Comparison of ENCODE assay signal across 33 mouse cellular contexts in genomic region chr7:82346706-82347105, GRCm38 (mm10). TPM values are rescaled to one million over a fixed set of nuclear protein-coding genes. Genes with fewer than 3 reads are reported as not detected.
"Had no signal": no experiment of that assay in that cellular context is flagged by ENCODE, and none has a peak within 500 bp of the region (broad histone marks: within the 10 kb centered on the region; RNA-seq: fewer than 3 reads in every experiment).

No protein-coding gene starts in this region.

- H3K27ac ChIP-seq: limb, embryonic 10.5 days; limb, embryonic 12.5 days; limb, embryonic 13.5 days; limb, embryonic 15.5 days; liver, embryonic 12.5 days; liver, embryonic 13.5 days; liver, embryonic 14.5 days; liver, embryonic 15.5 days; lung, embryonic 15.5 days; macrophage; midbrain, embryonic 10.5 days; midbrain, embryonic 12.5 days; midbrain, embryonic 13.5 days; midbrain, embryonic 15.5 days had no signal

- H3K4me2 ChIP-seq: limb, embryonic 12.5 days; limb, embryonic 13.5 days; limb, embryonic 15.5 days; liver, embryonic 11.5 days; liver, embryonic 12.5 days; liver, embryonic 13.5 days; liver, embryonic 15.5 days; lung, embryonic 14.5 days; lung, embryonic 15.5 days; midbrain, embryonic 11.5 days; midbrain, embryonic 12.5 days; midbrain, embryonic 13.5 days; midbrain, embryonic 15.5 days had no signal

- H3K4me3 ChIP-seq: limb, embryonic 10.5 days; limb, embryonic 12.5 days; limb, embryonic 13.5 days; limb, embryonic 15.5 days; liver, embryonic 12.5 days; liver, embryonic 13.5 days; liver, embryonic 15.5 days; lung, embryonic 15.5 days; megakaryocyte, embryonic 14.5 days; midbrain, embryonic 10.5 days; midbrain, embryonic 12.5 days; midbrain, embryonic 13.5 days; midbrain, embryonic 15.5 days; myocyte had no signal

- H3K36me3 ChIP-seq: limb, embryonic 10.5 days; limb, embryonic 12.5 days; limb, embryonic 13.5 days; limb, embryonic 15.5 days; liver, embryonic 12.5 days; liver, embryonic 13.5 days; liver, embryonic 15.5 days; lung, embryonic 15.5 days; midbrain, embryonic 10.5 days; midbrain, embryonic 12.5 days; midbrain, embryonic 13.5 days; midbrain, embryonic 15.5 days had no signal

- DNase-seq: left cerebral cortex, postnatal 4 days; liver; liver, embryonic 13.5 days; liver, postnatal 0 days; lung, adult 18-20 months; lung, adult 2 months; lung, embryonic 14.5 days; lung, postnatal 10 days; lung, postnatal 14 days; lung, postnatal 36 days; lung, postnatal 4 days; midbrain, embryonic 14.5 days had no signal

- H3K4me1 ChIP-seq: liver, embryonic 12.5 days; liver, embryonic 13.5 days; liver, embryonic 15.5 days; lung, embryonic 15.5 days; megakaryocyte, embryonic 14.5 days; midbrain, embryonic 10.5 days; midbrain, embryonic 12.5 days; midbrain, embryonic 13.5 days; midbrain, embryonic 15.5 days had no signal

- H3K27me3 ChIP-seq: limb, embryonic 12.5 days; limb, embryonic 13.5 days; limb, embryonic 15.5 days; liver, embryonic 12.5 days; liver, embryonic 13.5 days; liver, embryonic 15.5 days; lung, embryonic 15.5 days; megakaryocyte, embryonic 14.5 days; midbrain, embryonic 13.5 days; midbrain, embryonic 15.5 days had no signal

- H3K9ac ChIP-seq: limb, embryonic 12.5 days; limb, embryonic 13.5 days; limb, embryonic 15.5 days; liver, embryonic 12.5 days; liver, embryonic 13.5 days; liver, embryonic 14.5 days; liver, embryonic 15.5 days; liver, postnatal 0 days; lung, embryonic 14.5 days; lung, embryonic 15.5 days; midbrain, embryonic 12.5 days; midbrain, embryonic 13.5 days; midbrain, embryonic 15.5 days had no signal

- H3K9me3 ChIP-seq: limb, embryonic 10.5 days; limb, embryonic 12.5 days; limb, embryonic 13.5 days; limb, embryonic 15.5 days; liver, embryonic 12.5 days; liver, embryonic 13.5 days; liver, embryonic 15.5 days; lung, embryonic 15.5 days; megakaryocyte, embryonic 14.5 days; midbrain, embryonic 10.5 days; midbrain, embryonic 12.5 days; midbrain, embryonic 13.5 days; midbrain, embryonic 15.5 days had no signal

- ATAC-seq: liver, embryonic 12.5 days; liver, postnatal 0 days; lung, postnatal 0 days; midbrain, embryonic 13.5 days; midbrain, embryonic 15.5 days; midbrain, embryonic 16.5 days had no signal

RNA-seq across cellular contexts. Expression of gene Adamtsl3, which starts 11.2 kb away (rescaled TPM):
- total RNA-seq: megakaryocyte-erythroid progenitor cell, adult 5-6 weeks; monocyte, adult 5-6 weeks had no signal
- polyA plus RNA-seq: macrophage; midbrain, embryonic 10.5 days; midbrain, embryonic 11.5 days had no signal
